Mouse (Mus musculus) CH12.LX (cell line): ENCODE measurements at regions not wholly inside any gene's neighbourhood (a gene's known extent, or its start where the extent isn't known, plus 50 kb on each side); places are given as distances from the start of the nearest gene placed in this dataset.

Experiments
- BHLHE40 ChIP-seq: IDR thresholded peaks from 2 replicates; pipeline ENCODE4 v1.6.1; 2011; ENCODE audit warnings: mild to moderate bottlenecking, low read depth, low read length, improper control_type of control experiment
- USF1 ChIP-seq: IDR thresholded peaks from 2 replicates; pipeline ENCODE4 v1.6.1; 2014; ENCODE audit warnings: low read depth, mild to moderate bottlenecking, inconsistent platforms, low read length, improper control_type of control experiment

- TF ChIP-seq BHLHE40, result no peak
- TF ChIP-seq USF1, result no peak
Measured at GRCm38 (mm10) chr2:148300879-148301278, 94.3 kb upstream of the Sstr4 start.
